Mouse (Mus musculus) c-Kit-positive CD71-positive TER-119-negative erythroid progenitor cells, embryonic 14.5 days (primary cell): ENCODE measurements around the gene Vamp8.

Experiments
- DNase-seq: peaks from one replicate; pipeline ENCODE4 v3.0.0-alpha.2; 2013; ENCODE audit warnings: low read depth

Gene Vamp8

GRCm38 (mm10) chr6:72371571-72371970 is 18.9 kb downstream of the Vamp8 start:
- DNase-seq: no peak

GRCm38 (mm10) chr6:72371147-72371546 is 19.4 kb downstream of the Vamp8 start:
- DNase-seq: no peak

- DNase-seq: no peak
Observed at GRCm38 (mm10) chr6:72370091-72370490, 20.4 kb downstream of the Vamp8 start.

- no peak for DNase-seq
Observed at GRCm38 (mm10) chr6:72369557-72369956, 20.9 kb downstream of the Vamp8 start.

- no peak for DNase-seq
Observed at GRCm38 (mm10) chr6:72367460-72367974, 23.0 kb downstream of the Vamp8 start.

GRCm38 (mm10) chr6:72366844-72367443 is 23.6 kb downstream of the Vamp8 start, which contains the start of gene Rnf181:
Rnf181 (minus strand) TSS chr6:72366956.
- DNase-seq: no peak

- DNase-seq: no peak
Observed at GRCm38 (mm10) chr6:72366304-72366703, 24.2 kb downstream of the Vamp8 start.

GRCm38 (mm10) chr6:72364985-72365384 is 25.5 kb downstream of the Vamp8 start:
- DNase-seq: no peak

GRCm38 (mm10) chr6:72364009-72364408 is 26.5 kb downstream of the Vamp8 start:
- no peak for DNase-seq

- DNase-seq: peak; percentile 97
Observed at GRCm38 (mm10) chr6:72362132-72363028, 28.1 kb downstream of the Vamp8 start.

- DNase-seq: no peak
Observed at GRCm38 (mm10) chr6:72361121-72361551, 29.4 kb downstream of the Vamp8 start.

- no peak for DNase-seq
Observed at GRCm38 (mm10) chr6:72360599-72360935, 29.9 kb downstream of the Vamp8 start.

GRCm38 (mm10) chr6:72359891-72360598 is 30.5 kb downstream of the Vamp8 start:
- DNase-seq: no peak

GRCm38 (mm10) chr6:72359343-72359742 is 31.2 kb downstream of the Vamp8 start:
- DNase-seq: no peak

GRCm38 (mm10) chr6:72358086-72358764 is 32.3 kb downstream of the Vamp8 start:
- no peak for DNase-seq

GRCm38 (mm10) chr6:72357164-72358079 is 33.1 kb downstream of the Vamp8 start:
- DNase-seq: no peak

GRCm38 (mm10) chr6:72356001-72356532 is 34.4 kb downstream of the Vamp8 start:
- DNase-seq: no peak

- DNase-seq: no peak
Observed at GRCm38 (mm10) chr6:72355066-72355911, 35.2 kb downstream of the Vamp8 start, which contains the start of gene Tmem150a. Tmem150a (plus strand) TSS chr6:72355447.

- DNase-seq: no peak
Observed at GRCm38 (mm10) chr6:72354025-72354424, 36.5 kb downstream of the Vamp8 start.
